Mouse (Mus musculus) spleen, adult 2 months (tissue): Measurements from ENCODE around the gene Kdm4d. TPM values are rescaled to one million over a fixed set of nuclear protein-coding genes. Genes with fewer than 3 reads are reported as not detected.

Experiments
- DNase-seq, 2 experiments: peaks; one replicate each; pipeline versions ENCODE4 v3.0.0 to v3.0.0-alpha.2; 2012 to 2021; ENCODE audit warnings: low spot score in 2 of 2, low read depth in 1 of 2
- H3K27ac ChIP-seq: fragments of 200-500 bp; 2 replicates; pipeline ENCODE4 v1.5.1; 2012; ENCODE audit warnings: low read length, inconsistent platforms; ENCODE audit not compliant: insufficient read depth
- H3K27me3 ChIP-seq: fragments of 200-500 bp; 2 replicates; pipeline ENCODE4 v1.6.1; 2012; ENCODE audit warnings: mild to moderate bottlenecking, moderate library complexity, low read length, inconsistent platforms; ENCODE audit not compliant: control insufficient read depth, insufficient read depth
- H3K36me3 ChIP-seq: fragments of 200-500 bp; 2 replicates; pipeline ENCODE4 v1.6.1; 2012; ENCODE audit warnings: mild to moderate bottlenecking, low read length, inconsistent platforms; ENCODE audit not compliant: control insufficient read depth, insufficient read depth
- H3K4me1 ChIP-seq: fragments of 200-500 bp; 2 replicates; pipeline ENCODE4 v1.6.1; 2011; ENCODE audit warnings: inconsistent platforms; ENCODE audit not compliant: control insufficient read depth, insufficient read depth, insufficient read length
- H3K4me3 ChIP-seq: fragments of 200-500 bp; 2 replicates; pipeline ENCODE4 v1.5.1; 2011; ENCODE audit warnings: mild to moderate bottlenecking, inconsistent platforms; ENCODE audit not compliant: insufficient read depth, insufficient read length; ENCODE audit errors: extremely low read depth
- CTCF ChIP-seq: fragments of 200-500 bp; IDR thresholded peaks from 2 replicates; pipeline ENCODE4 v1.5.1; 2011; ENCODE audit warnings: mild to moderate bottlenecking, inconsistent platforms; ENCODE audit not compliant: insufficient read depth, insufficient read length, insufficient replicate concordance; ENCODE audit errors: extremely low read depth
- POLR2A ChIP-seq: fragments of 200-500 bp; IDR thresholded peaks from 2 replicates; pipeline ENCODE4 v1.6.1; 2011; ENCODE audit warnings: low read depth, low read length, inconsistent platforms
- WGBS: fragments of 180-500 bp; shearing (Covaris S2); methylation state at CpG from one replicate; pipeline ENCODE4 v1.1.7; 2018; 5-methylcytosine and 5-hydroxymethylcytosine counted together
- polyA plus RNA-seq: library from polyadenylated mRNA; depleted of rRNA; stranded (reverse); fragments of >200 nt; gene quantifications from 2 replicates; pipeline ENCODE4 v1.2.3, GENCODE M21; 2012

The Kdm4d gene
- polyA plus RNA-seq, 1 experiment: 0.27 TPM

DNA sequence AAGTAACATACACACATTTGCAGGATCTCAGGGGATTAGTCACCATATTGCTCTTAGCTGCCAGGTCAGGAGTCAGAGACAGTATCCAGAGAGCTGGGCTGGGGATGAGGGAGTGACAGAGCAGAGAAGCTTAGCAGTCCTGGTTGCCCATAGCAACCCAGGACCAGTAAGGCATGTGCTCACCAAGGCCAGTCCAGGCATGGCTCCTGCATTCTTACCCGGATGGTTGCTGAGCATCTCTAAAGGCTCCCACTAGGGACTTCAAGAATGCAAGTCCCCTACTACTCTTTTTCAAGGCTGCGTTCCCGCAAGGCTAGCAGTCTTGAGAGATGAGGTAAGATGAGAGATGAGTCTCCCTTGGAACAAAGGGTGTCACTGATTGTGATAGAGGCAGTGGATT lies 32.0 kb upstream of the Kdm4d start:
- Histone ChIP-seq H3K4me1 (no peaks in the 10 kb centered on the region), H3K36me3 (no peaks in the 10 kb centered on the region), H3K4me3 (no peak overlapping the region), H3K27me3 (no peaks in the 10 kb centered on the region), H3K27ac (no peak overlapping the region)
- TF ChIP-seq CTCF: no peak
- TF ChIP-seq POLR2A: no peak
- DNase-seq: no peak
- WGBS: 85% methylated on average over 3 of the region's 3 CpGs

DNA sequence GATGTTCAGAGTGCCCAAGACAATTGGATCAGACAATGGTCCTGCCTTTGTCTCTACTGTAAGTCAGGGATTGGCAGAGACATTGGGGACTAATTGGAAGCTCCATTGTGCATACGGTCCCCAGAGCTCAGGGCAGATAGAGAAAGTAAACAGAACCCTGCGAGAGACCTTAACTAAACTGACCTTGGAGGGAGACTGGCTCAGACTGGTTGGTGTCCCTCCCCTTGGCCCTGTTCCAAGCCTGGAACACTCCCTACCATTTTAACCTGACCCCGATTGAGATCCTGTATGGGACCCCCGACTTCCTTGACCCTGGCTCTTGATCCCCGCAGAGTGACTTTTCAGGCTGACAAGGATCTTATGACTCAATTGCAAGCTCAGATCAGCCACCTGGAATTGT lies 29.7 kb upstream of the Kdm4d start:
- Histone ChIP-seq H3K27me3 (no peaks in the 10 kb centered on the region), H3K4me1 (no peaks in the 10 kb centered on the region), H3K36me3 (no peaks in the 10 kb centered on the region), H3K4me3 (no peak overlapping the region), H3K27ac (no peak overlapping the region)
- WGBS: 95% methylated on average over 5 of the region's 5 CpGs
- TF ChIP-seq CTCF: no peak
- no peak for TF ChIP-seq POLR2A
- no peak for DNase-seq

DNA sequence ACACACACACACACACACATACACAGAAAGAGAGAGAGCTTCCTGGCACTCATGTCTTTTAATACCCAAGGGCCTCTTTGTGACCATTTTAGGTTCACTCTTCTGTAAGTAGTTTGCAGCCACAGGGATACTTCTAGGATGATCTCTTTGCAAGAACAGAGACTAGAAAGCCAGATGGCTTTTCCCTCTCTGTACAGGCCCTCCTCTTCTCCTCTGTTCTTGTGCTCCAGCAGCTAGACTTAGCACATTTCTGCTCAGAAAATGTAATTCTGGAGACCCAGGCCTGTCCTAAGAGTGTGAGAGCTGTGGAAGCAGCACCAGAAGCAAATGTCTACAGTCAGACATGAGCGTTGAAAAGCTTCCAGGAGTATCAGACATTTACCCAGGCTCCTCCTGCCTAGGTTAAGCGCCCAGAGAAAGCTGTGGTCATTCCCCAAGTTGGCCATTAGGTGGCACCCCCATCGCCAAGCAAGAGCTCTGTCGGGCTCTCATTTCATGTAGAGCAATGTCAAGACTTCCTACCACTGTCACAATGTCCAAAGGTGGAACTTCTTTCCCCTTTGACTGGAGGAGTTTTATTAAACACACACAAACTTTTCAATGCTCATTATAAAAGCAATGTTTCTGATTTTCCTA lies 23.2 kb upstream of the Kdm4d start:
- no peaks in the 10 kb centered on the region for H3K27me3 ChIP-seq
- no peak overlapping the region for H3K27ac ChIP-seq
- 2% methylated on average over 4 of the region's 4 CpGs for WGBS
- no peaks in the 10 kb centered on the region for H3K4me1 ChIP-seq
- no peak for TF ChIP-seq POLR2A
- peak; percentile 71; the same call in 1 of the 2 replicates for TF ChIP-seq CTCF
- DNase-seq: peak; percentile 15 to 63
- no peaks in the 10 kb centered on the region for H3K36me3 ChIP-seq
- H3K4me3 ChIP-seq: no peak overlapping the region

DNA sequence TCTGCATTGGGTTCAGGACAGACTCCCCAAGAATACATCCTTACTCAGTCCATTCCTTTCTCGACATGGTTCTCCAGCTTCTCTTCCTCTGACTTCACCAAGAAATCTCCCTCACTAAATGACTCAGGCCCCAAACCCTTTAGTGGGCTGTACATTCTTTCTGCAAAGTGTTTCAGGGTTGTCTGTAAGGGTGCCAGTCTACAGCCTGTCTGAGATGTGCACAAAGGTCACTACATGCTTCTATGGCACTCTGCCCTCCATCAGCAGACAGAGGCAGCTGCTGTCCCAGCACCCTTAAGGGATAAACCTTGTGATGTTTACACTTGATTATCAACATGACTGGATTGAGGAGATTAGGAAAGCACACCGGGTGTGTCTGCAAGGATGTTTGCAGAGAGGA lies 21.4 kb upstream of the Kdm4d start:
- Histone ChIP-seq H3K27me3 (no peaks in the 10 kb centered on the region), H3K27ac (no peak overlapping the region), H3K4me3 (no peak overlapping the region), H3K4me1 (no peaks in the 10 kb centered on the region), H3K36me3 (no peaks in the 10 kb centered on the region)
- no peak for TF ChIP-seq CTCF
- TF ChIP-seq POLR2A: no peak
- WGBS: 56% methylated on average over 2 of the region's 2 CpGs
- no peak for DNase-seq

DNA sequence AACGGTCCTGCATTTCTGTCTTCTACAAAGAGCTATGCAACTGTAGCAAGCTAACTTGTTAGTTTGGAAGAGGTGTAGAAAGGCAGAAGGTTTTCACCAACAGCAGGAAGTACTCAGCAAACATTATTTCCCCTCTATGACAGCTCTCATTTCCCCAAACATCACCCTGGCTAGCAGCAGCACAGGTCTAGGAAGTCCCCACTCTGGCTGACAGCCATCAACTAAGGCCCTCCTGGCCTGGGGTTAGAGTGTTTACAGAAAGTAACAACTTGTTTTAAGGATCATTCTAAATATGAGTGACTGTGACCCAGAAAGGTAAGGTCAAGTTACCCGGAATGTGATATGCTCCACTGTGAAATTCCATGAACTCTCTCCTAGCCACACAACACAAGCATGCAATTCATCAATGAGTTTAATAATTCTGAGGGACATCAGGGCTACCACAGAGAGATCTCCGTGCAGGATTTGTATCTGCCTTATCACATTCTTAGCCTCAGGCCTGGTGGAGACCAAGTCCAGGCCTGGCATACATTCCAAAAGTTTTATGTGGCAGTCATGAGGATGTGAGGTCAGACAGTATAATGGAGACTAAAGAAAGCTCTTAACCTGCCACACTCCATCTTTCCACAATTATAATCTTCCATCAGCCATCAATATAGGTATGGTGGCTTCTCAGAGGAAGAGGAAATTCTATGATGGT lies 20.8 kb upstream of the Kdm4d start:
- WGBS: 40% methylated on average over 3 of the region's 3 CpGs
- H3K36me3 ChIP-seq: no peaks in the 10 kb centered on the region
- DNase-seq: no peak
- TF ChIP-seq POLR2A (no peak), CTCF (no peak)
- no peak overlapping the region for H3K27ac ChIP-seq
- no peaks in the 10 kb centered on the region for H3K27me3 ChIP-seq
- no peak overlapping the region for H3K4me3 ChIP-seq
- H3K4me1 ChIP-seq: no peaks in the 10 kb centered on the region

DNA sequence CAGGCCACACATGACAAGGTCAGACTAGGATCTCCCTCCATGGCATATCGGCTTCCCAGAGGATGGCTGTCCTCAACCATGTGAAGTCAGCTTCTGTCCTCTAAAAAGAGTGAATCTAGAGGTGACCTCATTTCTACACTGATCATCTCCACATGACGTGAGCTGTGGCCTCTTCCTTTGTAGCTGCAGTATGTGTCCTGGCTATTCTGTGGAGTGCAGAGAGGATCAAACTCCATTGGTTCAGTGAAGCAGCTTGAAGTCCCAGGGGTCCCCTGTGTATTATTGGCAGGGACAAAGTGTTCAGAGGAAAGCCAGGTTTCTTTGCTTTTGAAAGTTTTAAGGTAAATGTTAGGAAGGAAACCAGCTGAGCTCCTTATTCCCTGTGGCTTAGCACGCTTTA lies 17.8 kb upstream of the Kdm4d start:
- TF ChIP-seq CTCF: no peak
- TF ChIP-seq POLR2A: no peak
- H3K4me3 ChIP-seq: no peak overlapping the region
- WGBS: 86% methylated on average over 3 of the region's 3 CpGs
- no peaks in the 10 kb centered on the region for H3K27me3 ChIP-seq
- no peak overlapping the region for H3K27ac ChIP-seq
- H3K4me1 ChIP-seq: no peaks in the 10 kb centered on the region
- DNase-seq: no peak
- no peaks in the 10 kb centered on the region for H3K36me3 ChIP-seq

DNA sequence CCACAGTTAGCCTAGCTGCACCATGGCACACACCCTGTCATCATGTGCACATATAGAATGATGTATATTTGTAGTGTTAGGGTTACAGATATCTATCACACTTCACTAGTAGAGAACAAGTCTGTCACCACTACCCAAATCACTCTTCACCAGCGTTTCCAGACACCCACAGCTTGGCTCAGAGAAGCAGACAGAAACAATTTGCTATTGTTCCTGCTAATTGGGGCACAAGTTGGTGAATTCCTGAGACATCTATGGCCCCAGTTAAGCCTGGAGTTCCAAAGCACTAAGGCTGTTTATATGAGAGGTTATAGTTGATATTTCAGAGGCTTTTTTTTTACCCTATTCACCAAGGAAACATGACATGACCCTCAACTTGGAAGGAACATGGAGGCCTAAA lies 17.0 kb upstream of the Kdm4d start:
- no peak overlapping the region for H3K4me3 ChIP-seq
- WGBS: 81% methylated on average over 1 of the region's 1 CpGs
- TF ChIP-seq CTCF (no peak), POLR2A (no peak)
- peaks cover 4% of the 10 kb centered on the region; the same call in 1 of the 2 replicates for H3K36me3 ChIP-seq
- no peak overlapping the region for H3K27ac ChIP-seq
- DNase-seq: no peak
- no peaks in the 10 kb centered on the region for H3K4me1 ChIP-seq
- H3K27me3 ChIP-seq: no peaks in the 10 kb centered on the region
